Mouse (Mus musculus) activated CD4-positive, CD25-positive, alpha-beta regulatory T cell, adult 4 months (primary cell): ENCODE results near the gene Pank1. TPM values are rescaled to one million over a fixed set of nuclear protein-coding genes. Genes with fewer than 3 reads are reported as not detected.

Source experiments
- ATAC-seq: one replicate; pipeline ENCODE4 v1.8.0; 2017
- polyA plus RNA-seq, 2 experiments: library from polyadenylated mRNA; unstranded; fragments of 100-300 nt; shearing (Covaris generic); gene quantifications; one replicate each; pipeline ENCODE4 v1.2.1; 2017

Gene Pank1
- polyA plus RNA-seq, 2 experiments from 2014 or later: 0.53 to 1.1 TPM

- ATAC-seq: no peak
These were observed 59.6 kb downstream of the Pank1 start for GRCm38 (mm10) chr19:34819577-34820170.

GRCm38 (mm10) chr19:34815371-34815770 is 63.9 kb downstream of the Pank1 start:
- no peak for ATAC-seq

GRCm38 (mm10) chr19:34814696-34815095 is 64.6 kb downstream of the Pank1 start:
- no peak for ATAC-seq

- no peak for ATAC-seq
These were observed 65.3 kb downstream of the Pank1 start for GRCm38 (mm10) chr19:34813961-34814360.

GRCm38 (mm10) chr19:34813533-34813932 is 65.7 kb downstream of the Pank1 start:
- no peak for ATAC-seq

GRCm38 (mm10) chr19:34812711-34813110 is 66.5 kb downstream of the Pank1 start:
- no peak for ATAC-seq

GRCm38 (mm10) chr19:34807173-34807572 is 72.1 kb downstream of the Pank1 start:
- no peak for ATAC-seq

GRCm38 (mm10) chr19:34805071-34805470 is 74.2 kb downstream of the Pank1 start:
- no peak for ATAC-seq

- no peak for ATAC-seq
These were observed 74.7 kb downstream of the Pank1 start for GRCm38 (mm10) chr19:34804531-34804930.

- ATAC-seq: no peak
These were observed 75.9 kb downstream of the Pank1 start for GRCm38 (mm10) chr19:34803396-34803795.

- no peak for ATAC-seq
These were observed 79.5 kb downstream of the Pank1 start for GRCm38 (mm10) chr19:34799644-34800267.

- no peak for ATAC-seq
These were observed 82.9 kb downstream of the Pank1 start for GRCm38 (mm10) chr19:34796396-34796795.

GRCm38 (mm10) chr19:34782491-34782890 is 96.8 kb downstream of the Pank1 start:
- ATAC-seq: no peak

GRCm38 (mm10) chr19:34778993-34779392 is 100.3 kb downstream of the Pank1 start:
- ATAC-seq: no peak

- ATAC-seq: no peak
These were observed 101.2 kb downstream of the Pank1 start for GRCm38 (mm10) chr19:34778098-34778497.

GRCm38 (mm10) chr19:34772775-34773174 is 106.5 kb downstream of the Pank1 start:
- ATAC-seq: no peak

- ATAC-seq: no peak
These were observed 108.5 kb downstream of the Pank1 start for GRCm38 (mm10) chr19:34770764-34771163.

- no peak for ATAC-seq
These were observed 120.5 kb downstream of the Pank1 start for GRCm38 (mm10) chr19:34758754-34759153.

Other genes with a start within 250 kb of the Pank1 start
- under 1 TPM; 0.57 to 0.73 TPM for gene Ifit1bl2, start 238.7 kb downstream of the Pank1 start, polyA plus RNA-seq
- 10 to 100 TPM; 46.7 to 71.6 TPM for gene Ifit1, start 238.6 kb downstream of the Pank1 start, polyA plus RNA-seq
- not detected for gene Slc16a12, start 132.2 kb downstream of the Pank1 start, polyA plus RNA-seq
- gene Kif20b, start 42.9 kb upstream of the Pank1 start, polyA plus RNA-seq: 10 to 100 TPM; 34.3 to 36.9 TPM